Mouse (Mus musculus): ENCODE data around the gene Xpnpep3. TPM values are rescaled to one million over a fixed set of nuclear protein-coding genes. Genes with fewer than 3 reads are reported as not detected.
A peak's percentile ranks its signal among the peaks of the same experiment; 100 is the strongest.

Gene Xpnpep3
- polyA plus RNA-seq, 1 experiment from 2014 or later = 10.2 TPM

DNA sequence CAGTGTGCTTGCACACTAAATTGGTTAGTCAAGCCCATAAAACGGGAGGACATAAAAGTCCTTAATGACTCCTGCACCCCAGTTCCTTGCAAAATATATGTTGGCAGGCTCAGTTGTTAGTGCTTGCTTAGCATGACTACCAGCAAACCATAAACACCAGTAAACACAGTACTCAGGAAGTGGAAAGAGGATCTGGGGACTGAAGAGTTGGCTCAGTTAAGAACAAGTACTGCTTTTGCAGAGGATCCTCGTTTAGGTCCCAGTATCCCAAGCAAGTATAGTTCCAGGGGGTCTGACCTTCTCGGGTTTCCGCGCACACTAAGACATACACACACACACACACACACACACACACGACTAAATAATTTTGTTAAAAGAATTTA lies 38.9 kb upstream of the Xpnpep3 start:
- DNase-seq (ENCODE audit: low spot score) = no peak
- Histone ChIP-seq H3K4me1 (replicated peaks; ENCODE audit: control insufficient read depth, insufficient read depth, low read length) (peaks cover 3% of the 10 kb centered on the region; the same call in 1 of the 2 replicates), H3K27ac (ENCODE audit: low read depth, low read length) (0 out of 2 replicates have a peak overlapping the region, but pooled peaks have one; percentile 53), H3K4me3 (ENCODE audit: low read depth, low read length) (peak overlapping the region; percentile 50), H3K4me2 (ENCODE audit: low read depth, low read length, severe bottlenecking) (peak overlapping the region; percentile 66), H3K9me3 (ENCODE audit: control insufficient read depth, low read length) (no peaks in the 10 kb centered on the region), H3K9ac (ENCODE audit: low read length) (peak overlapping the region; percentile 60; the same call in 1 of the 2 replicates), H3K36me3 (ENCODE audit: control insufficient read depth, insufficient read depth, low read length) (no peaks in the 10 kb centered on the region; the same call in 1 of the 2 replicates), H3K27me3 (ENCODE audit: control insufficient read depth, insufficient read depth, low read length) (no peaks in the 10 kb centered on the region)
- 43% methylated on average over 6 of the region's 6 CpGs for WGBS
- ATAC-seq (replicated peaks; ENCODE audit: low FRiP score) = peak; percentile 25; the same call in 1 of the 2 replicates

DNA sequence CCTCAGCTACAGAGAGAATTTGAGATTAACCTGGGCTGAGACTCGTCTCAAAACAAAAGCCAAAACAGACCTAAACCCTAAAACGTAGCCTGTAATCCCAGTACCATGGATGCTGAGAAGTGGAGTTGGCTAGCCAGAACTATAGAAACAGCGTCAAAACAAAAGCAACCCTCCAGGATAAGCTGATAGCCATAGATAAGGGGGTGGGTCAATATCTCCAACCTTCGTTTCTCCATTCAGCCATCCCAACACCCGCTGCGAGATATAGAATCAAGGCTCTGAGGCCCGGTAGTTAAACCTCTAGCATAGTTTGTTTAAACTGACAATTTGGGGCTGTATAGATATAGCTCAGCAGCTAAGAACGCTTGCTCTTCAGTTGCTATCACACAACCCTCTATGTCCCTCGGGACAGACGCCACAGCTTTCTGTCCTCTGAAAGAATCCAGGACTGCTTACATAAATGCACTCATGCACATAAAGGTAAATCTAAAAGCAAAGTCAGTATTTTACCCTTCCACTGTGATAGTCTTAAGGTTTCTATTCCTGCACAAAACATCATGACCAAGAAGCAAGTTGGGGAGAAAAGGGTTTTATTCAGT lies 38.4 kb upstream of the Xpnpep3 start:
- H3K9me3 ChIP-seq (ENCODE audit: control insufficient read depth, low read length) = no peaks in the 10 kb centered on the region
- DNase-seq (ENCODE audit: low spot score) (no peak), ATAC-seq (replicated peaks; ENCODE audit: low FRiP score) (no peak)
- 43% methylated on average over 10 of the region's 10 CpGs for WGBS
- H3K4me2 ChIP-seq (ENCODE audit: low read depth, low read length, severe bottlenecking) = 0 out of 2 replicates have a peak overlapping the region, but pooled peaks have one; percentile 66
- H3K27ac ChIP-seq (ENCODE audit: low read depth, low read length) = 0 out of 2 replicates have a peak overlapping the region, but pooled peaks have one; percentile 53
- H3K4me1 ChIP-seq (replicated peaks; ENCODE audit: control insufficient read depth, insufficient read depth, low read length) = peaks cover 3% of the 10 kb centered on the region; the same call in 1 of the 2 replicates
- no peak overlapping the region for H3K4me3 ChIP-seq (ENCODE audit: low read depth, low read length)
- no peaks in the 10 kb centered on the region for H3K27me3 ChIP-seq (ENCODE audit: control insufficient read depth, insufficient read depth, low read length)
- no peak overlapping the region for H3K9ac ChIP-seq (ENCODE audit: low read length)
- H3K36me3 ChIP-seq (ENCODE audit: control insufficient read depth, insufficient read depth, low read length) = no peaks in the 10 kb centered on the region; the same call in 1 of the 2 replicates

DNA sequence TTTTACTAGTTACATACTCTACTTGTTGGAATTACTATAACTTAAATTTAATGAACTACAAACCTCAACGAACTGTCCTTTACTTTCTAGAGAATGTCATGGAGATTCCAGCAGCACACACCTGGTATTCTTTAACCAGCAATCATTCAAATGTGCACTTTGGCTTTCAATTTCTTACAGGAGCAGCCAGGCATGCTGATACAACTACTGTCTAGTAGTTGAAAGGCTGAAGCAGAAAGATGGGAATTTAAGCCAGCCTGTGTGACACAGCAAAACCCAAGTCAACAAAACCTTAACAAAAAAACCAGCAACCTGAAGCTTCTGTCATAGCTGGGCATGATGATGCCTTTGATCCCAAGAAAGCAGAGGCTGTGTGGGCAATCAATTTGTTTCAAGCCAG lies 37.4 kb upstream of the Xpnpep3 start:
- H3K27me3 ChIP-seq (ENCODE audit: control insufficient read depth, insufficient read depth, low read length) = no peaks in the 10 kb centered on the region
- no peaks in the 10 kb centered on the region for H3K9me3 ChIP-seq (ENCODE audit: control insufficient read depth, low read length)
- H3K36me3 ChIP-seq (ENCODE audit: control insufficient read depth, insufficient read depth, low read length) = no peaks in the 10 kb centered on the region; the same call in 1 of the 2 replicates
- no peak overlapping the region for H3K4me2 ChIP-seq (ENCODE audit: low read depth, low read length, severe bottlenecking)
- H3K4me3 ChIP-seq (ENCODE audit: low read depth, low read length) = no peak overlapping the region
- DNase-seq (ENCODE audit: low spot score) = no peak
- no peak overlapping the region for H3K9ac ChIP-seq (ENCODE audit: low read length)
- H3K4me1 ChIP-seq (replicated peaks; ENCODE audit: control insufficient read depth, insufficient read depth, low read length) = peaks cover 3% of the 10 kb centered on the region; the same call in 1 of the 2 replicates
- H3K27ac ChIP-seq (ENCODE audit: low read depth, low read length) = no peak overlapping the region
- WGBS = 88% methylated on average over 1 of the region's 1 CpGs
- no peak for ATAC-seq (replicated peaks; ENCODE audit: low FRiP score)

DNA sequence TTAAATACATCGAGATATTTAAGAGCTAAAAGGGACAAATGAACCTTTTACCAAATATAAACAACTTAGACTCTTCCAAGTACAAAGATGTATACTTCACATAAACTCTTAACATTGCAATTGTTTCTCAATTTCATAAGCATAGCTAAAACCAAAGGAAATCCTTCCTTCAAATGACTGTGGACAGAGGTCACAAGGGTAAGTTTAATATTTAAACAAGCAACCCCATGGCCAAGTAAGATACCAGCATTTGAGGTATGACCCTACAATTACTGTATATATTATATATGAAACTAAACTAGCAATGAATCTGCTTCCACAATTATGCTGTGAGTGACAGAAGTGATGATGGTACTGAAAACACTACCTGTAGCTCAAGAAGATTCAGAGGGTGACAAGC lies 35.7 kb upstream of the Xpnpep3 start:
- DNase-seq (ENCODE audit: low spot score) = no peak
- no peak overlapping the region for H3K9ac ChIP-seq (ENCODE audit: low read length)
- no peak overlapping the region for H3K4me3 ChIP-seq (ENCODE audit: low read depth, low read length)
- WGBS = 97% methylated on average over 1 of the region's 1 CpGs
- ATAC-seq (replicated peaks; ENCODE audit: low FRiP score) = no peak
- peaks cover 3% of the 10 kb centered on the region; the same call in 1 of the 2 replicates for H3K4me1 ChIP-seq (replicated peaks; ENCODE audit: control insufficient read depth, insufficient read depth, low read length)
- H3K4me2 ChIP-seq (ENCODE audit: low read depth, low read length, severe bottlenecking) = no peak overlapping the region
- no peaks in the 10 kb centered on the region; the same call in 1 of the 2 replicates for H3K36me3 ChIP-seq (ENCODE audit: control insufficient read depth, insufficient read depth, low read length)
- no peaks in the 10 kb centered on the region for H3K27me3 ChIP-seq (ENCODE audit: control insufficient read depth, insufficient read depth, low read length)
- H3K27ac ChIP-seq (ENCODE audit: low read depth, low read length) = no peak overlapping the region
- no peaks in the 10 kb centered on the region for H3K9me3 ChIP-seq (ENCODE audit: control insufficient read depth, low read length)

DNA sequence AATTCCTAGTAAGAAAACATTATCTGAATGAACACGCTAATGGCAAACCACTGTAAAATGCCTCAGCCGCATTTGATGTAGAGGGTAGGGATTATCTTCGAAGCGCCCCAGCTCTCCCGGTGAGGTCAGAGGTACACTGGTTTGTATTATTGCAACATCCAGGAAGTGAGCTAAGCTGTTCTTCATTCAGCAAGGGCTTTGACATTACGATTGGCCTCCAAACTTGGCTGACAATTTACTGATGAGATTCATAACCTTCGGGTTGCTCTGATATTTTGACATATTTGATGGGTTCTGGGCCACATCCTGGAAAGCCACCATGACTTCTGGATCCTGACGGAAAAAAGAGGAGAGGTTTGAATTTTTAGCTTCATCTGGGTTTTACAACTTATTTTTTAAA lies 34.7 kb upstream of the Xpnpep3 start:
- no peaks in the 10 kb centered on the region for H3K9me3 ChIP-seq (ENCODE audit: control insufficient read depth, low read length)
- H3K4me1 ChIP-seq (replicated peaks; ENCODE audit: control insufficient read depth, insufficient read depth, low read length) = no peaks in the 10 kb centered on the region; the same call in 1 of the 2 replicates
- H3K36me3 ChIP-seq (ENCODE audit: control insufficient read depth, insufficient read depth, low read length) = no peaks in the 10 kb centered on the region; the same call in 1 of the 2 replicates
- ATAC-seq (replicated peaks; ENCODE audit: low FRiP score) = no peak
- no peak overlapping the region for H3K27ac ChIP-seq (ENCODE audit: low read depth, low read length)
- WGBS = 96% methylated on average over 8 of the region's 8 CpGs
- no peak overlapping the region for H3K4me2 ChIP-seq (ENCODE audit: low read depth, low read length, severe bottlenecking)
- no peaks in the 10 kb centered on the region for H3K27me3 ChIP-seq (ENCODE audit: control insufficient read depth, insufficient read depth, low read length)
- no peak for DNase-seq (ENCODE audit: low spot score)
- no peak overlapping the region for H3K9ac ChIP-seq (ENCODE audit: low read length)
- no peak overlapping the region for H3K4me3 ChIP-seq (ENCODE audit: low read depth, low read length)

DNA sequence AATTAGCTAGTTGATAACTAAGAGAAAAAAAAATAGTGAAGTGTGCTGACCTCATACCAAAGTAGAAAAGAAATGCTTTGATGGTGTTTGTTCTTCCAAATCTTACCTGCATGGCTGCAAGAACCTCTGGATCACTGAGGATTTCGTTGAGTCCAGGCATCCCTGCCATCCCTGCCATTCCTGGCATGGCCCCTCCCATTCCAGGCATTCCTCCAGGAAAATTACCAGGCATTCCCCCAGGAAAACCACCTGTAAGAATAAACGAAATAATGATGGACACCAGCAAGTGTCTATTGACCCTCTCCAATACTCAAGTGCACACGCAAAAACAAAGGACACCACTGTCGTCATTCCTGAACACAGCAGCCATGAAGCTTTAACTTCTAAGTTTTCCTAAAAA lies 33.7 kb upstream of the Xpnpep3 start:
- DNase-seq (ENCODE audit: low spot score) (no peak), ATAC-seq (replicated peaks; ENCODE audit: low FRiP score) (no peak)
- Histone ChIP-seq H3K4me1 (replicated peaks; ENCODE audit: control insufficient read depth, insufficient read depth, low read length) (no peaks in the 10 kb centered on the region; the same call in 1 of the 2 replicates), H3K4me3 (ENCODE audit: low read depth, low read length) (no peak overlapping the region), H3K9ac (ENCODE audit: low read length) (no peak overlapping the region), H3K4me2 (ENCODE audit: low read depth, low read length, severe bottlenecking) (no peak overlapping the region), H3K27me3 (ENCODE audit: control insufficient read depth, insufficient read depth, low read length) (no peaks in the 10 kb centered on the region), H3K27ac (ENCODE audit: low read depth, low read length) (no peak overlapping the region), H3K9me3 (ENCODE audit: control insufficient read depth, low read length) (no peaks in the 10 kb centered on the region), H3K36me3 (ENCODE audit: control insufficient read depth, insufficient read depth, low read length) (peaks cover 2% of the 10 kb centered on the region)
- WGBS = 86% methylated on average over 4 of the region's 4 CpGs

DNA sequence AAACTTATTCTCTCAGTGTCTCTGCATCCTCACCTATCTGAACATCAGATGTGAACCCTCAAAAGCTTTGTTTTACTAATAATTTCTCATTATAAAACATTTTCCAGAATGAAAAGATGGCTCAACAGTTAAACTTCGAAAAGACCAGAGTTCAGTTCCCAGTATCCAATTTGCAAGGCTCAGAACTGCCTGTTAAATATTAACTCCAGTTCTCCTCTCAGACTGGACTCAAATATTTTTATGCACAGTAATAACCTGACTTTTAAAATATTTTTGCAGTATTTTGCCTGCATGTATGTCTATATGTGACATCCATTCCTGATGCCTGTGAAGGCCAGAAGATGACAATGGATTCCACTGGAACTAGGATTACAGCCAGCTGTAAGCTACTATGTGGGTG lies 31.3 kb upstream of the Xpnpep3 start:
- no peak for DNase-seq (ENCODE audit: low spot score)
- 91% methylated on average over 1 of the region's 1 CpGs for WGBS
- H3K4me3 ChIP-seq (ENCODE audit: low read depth, low read length) = no peak overlapping the region
- no peak overlapping the region for H3K4me2 ChIP-seq (ENCODE audit: low read depth, low read length, severe bottlenecking)
- no peak overlapping the region for H3K27ac ChIP-seq (ENCODE audit: low read depth, low read length)
- H3K9me3 ChIP-seq (ENCODE audit: control insufficient read depth, low read length) = no peaks in the 10 kb centered on the region
- no peak overlapping the region for H3K9ac ChIP-seq (ENCODE audit: low read length)
- H3K27me3 ChIP-seq (ENCODE audit: control insufficient read depth, insufficient read depth, low read length) = no peaks in the 10 kb centered on the region
- no peak for ATAC-seq (replicated peaks; ENCODE audit: low FRiP score)
- peaks cover 5% of the 10 kb centered on the region for H3K36me3 ChIP-seq (ENCODE audit: control insufficient read depth, insufficient read depth, low read length)
- no peaks in the 10 kb centered on the region for H3K4me1 ChIP-seq (replicated peaks; ENCODE audit: control insufficient read depth, insufficient read depth, low read length)

DNA sequence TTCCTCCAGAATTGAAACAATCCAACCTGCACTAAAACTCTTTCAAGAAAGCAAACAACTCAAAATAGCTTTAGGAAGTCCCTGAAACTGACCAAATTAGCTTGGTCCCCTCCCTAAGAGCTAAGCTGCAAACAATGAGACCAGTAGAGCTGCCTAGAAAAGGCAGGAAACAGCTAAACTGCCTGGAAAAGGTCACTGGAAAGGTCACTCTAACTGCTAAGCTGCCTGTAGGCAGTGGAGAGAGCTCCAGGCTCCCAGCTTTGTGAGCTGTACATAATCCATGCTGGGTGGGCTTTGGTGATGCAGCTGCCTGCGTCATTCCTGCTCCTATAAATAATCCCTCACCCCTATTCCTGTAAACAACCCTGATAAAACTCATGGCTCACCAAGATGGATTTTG lies 29.6 kb upstream of the Xpnpep3 start:
- no peak overlapping the region for H3K4me3 ChIP-seq (ENCODE audit: low read depth, low read length)
- no peaks in the 10 kb centered on the region for H3K4me1 ChIP-seq (replicated peaks; ENCODE audit: control insufficient read depth, insufficient read depth, low read length)
- WGBS = 38% methylated on average over 1 of the region's 1 CpGs
- H3K9ac ChIP-seq (ENCODE audit: low read length) = no peak overlapping the region
- H3K9me3 ChIP-seq (ENCODE audit: control insufficient read depth, low read length) = no peaks in the 10 kb centered on the region
- peaks cover 5% of the 10 kb centered on the region for H3K36me3 ChIP-seq (ENCODE audit: control insufficient read depth, insufficient read depth, low read length)
- ATAC-seq (replicated peaks; ENCODE audit: low FRiP score) (no peak), DNase-seq (ENCODE audit: low spot score) (no peak)
- H3K27ac ChIP-seq (ENCODE audit: low read depth, low read length) = no peak overlapping the region
- no peak overlapping the region for H3K4me2 ChIP-seq (ENCODE audit: low read depth, low read length, severe bottlenecking)
- no peaks in the 10 kb centered on the region for H3K27me3 ChIP-seq (ENCODE audit: control insufficient read depth, insufficient read depth, low read length)

DNA sequence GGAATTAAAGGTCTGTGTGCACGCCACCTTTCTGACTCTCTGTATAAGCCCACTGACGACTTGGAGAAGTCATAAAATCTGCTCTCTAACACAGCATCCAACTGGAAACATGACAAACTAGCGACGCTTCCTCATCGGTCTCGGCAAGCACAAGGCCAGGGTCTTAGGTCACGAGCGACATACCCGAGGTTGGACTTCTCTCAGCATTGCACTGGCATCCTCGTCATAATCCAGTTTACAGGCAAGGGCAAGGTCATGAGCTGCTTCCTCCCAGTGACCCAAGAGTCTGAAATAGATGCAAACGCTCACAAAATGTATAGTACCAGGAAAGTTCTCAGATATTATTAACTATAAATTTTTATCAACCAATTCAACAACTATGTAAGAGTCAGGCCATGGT lies 25.3 kb upstream of the Xpnpep3 start:
- H3K36me3 ChIP-seq (ENCODE audit: control insufficient read depth, insufficient read depth, low read length) = peaks cover 8% of the 10 kb centered on the region
- 93% methylated on average over 11 of the region's 11 CpGs for WGBS
- no peak overlapping the region for H3K4me3 ChIP-seq (ENCODE audit: low read depth, low read length)
- no peaks in the 10 kb centered on the region for H3K9me3 ChIP-seq (ENCODE audit: control insufficient read depth, low read length)
- no peak for ATAC-seq (replicated peaks; ENCODE audit: low FRiP score)
- H3K9ac ChIP-seq (ENCODE audit: low read length) = no peak overlapping the region
- no peaks in the 10 kb centered on the region for H3K27me3 ChIP-seq (ENCODE audit: control insufficient read depth, insufficient read depth, low read length)
- H3K4me1 ChIP-seq (replicated peaks; ENCODE audit: control insufficient read depth, insufficient read depth, low read length) = no peaks in the 10 kb centered on the region
- H3K4me2 ChIP-seq (ENCODE audit: low read depth, low read length, severe bottlenecking) = no peak overlapping the region
- H3K27ac ChIP-seq (ENCODE audit: low read depth, low read length) = no peak overlapping the region
- no peak for DNase-seq (ENCODE audit: low spot score)

All from forebrain, embryonic 11.5 days (tissue).